Mouse (Mus musculus) hindlimb bud, embryonic 11.5 days (tissue): Measurements from ENCODE around the gene Clcnkb.

ENCODE experiments used
- DNase-seq: peaks from one replicate; pipeline ENCODE4 v3.0.0-alpha.2; 2012; ENCODE audit warnings: low read depth, low spot score; ENCODE audit errors: extremely low spot score

Clcnkb gene

DNA sequence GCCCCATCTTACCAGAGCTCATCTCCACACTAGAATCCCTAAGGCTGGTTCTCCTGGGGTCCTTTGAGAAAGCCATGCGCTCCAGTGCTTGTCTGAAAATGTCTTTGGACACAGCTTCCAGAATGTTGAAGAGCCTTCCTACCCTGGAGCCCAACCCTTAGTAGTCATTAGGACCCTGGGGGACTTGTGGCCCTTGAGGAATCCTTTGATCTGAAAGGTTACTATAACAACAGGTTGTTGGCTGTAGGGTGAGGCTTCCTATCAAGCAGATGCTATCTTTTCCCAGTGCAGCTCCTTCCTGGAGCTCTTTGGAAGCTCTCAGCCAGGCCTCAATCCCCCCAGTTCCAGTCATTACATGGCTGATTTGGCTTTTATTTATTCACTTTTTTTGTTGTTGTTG is 20.2 kb upstream of the Clcnkb start, which contains the start of gene Srarp:
Srarp (minus strand) TSS at position 132 of the 400 bp plus-strand sequence.
- no peak for DNase-seq

DNA sequence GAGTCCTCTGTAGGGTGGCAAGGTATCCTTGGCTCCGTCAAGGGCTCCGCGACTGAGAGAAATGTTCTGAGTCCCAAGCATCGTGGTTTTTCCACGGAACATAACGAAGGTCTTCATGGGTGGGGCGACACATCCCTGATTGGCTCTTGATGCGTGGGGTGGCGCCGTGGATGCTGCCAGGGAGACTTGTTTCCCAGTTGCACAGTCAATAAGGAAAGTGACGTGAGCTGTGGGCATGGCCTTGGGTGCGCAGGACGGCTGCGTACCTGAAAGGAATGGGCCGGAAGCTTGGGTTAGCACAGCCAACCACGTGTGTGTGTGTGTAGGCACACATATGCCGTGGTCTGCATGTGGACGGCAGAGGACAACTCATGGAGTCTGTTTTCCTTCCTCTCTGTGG is 17.4 kb upstream of the Clcnkb start:
- no peak for DNase-seq

DNA sequence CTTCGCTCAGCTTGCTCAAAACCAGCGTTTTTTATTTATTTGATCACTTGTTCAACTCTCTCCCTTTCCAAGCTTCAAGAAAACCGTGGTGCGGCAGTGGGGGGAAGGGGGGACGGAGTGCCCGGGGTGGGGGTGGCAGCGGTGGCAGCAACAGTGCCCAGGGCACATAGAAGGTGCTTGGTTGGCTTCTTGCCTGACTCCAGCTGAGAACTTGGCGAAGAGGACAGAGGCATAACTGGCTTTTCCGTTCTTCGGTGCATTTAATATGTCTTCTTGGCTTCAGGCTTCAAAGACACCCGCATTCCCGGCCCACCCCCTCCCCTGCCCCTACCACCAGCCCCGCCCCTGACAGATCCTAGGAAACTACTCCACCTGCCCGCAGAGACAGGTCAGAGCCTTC is 16.9 kb upstream of the Clcnkb start:
- DNase-seq: no peak

DNA sequence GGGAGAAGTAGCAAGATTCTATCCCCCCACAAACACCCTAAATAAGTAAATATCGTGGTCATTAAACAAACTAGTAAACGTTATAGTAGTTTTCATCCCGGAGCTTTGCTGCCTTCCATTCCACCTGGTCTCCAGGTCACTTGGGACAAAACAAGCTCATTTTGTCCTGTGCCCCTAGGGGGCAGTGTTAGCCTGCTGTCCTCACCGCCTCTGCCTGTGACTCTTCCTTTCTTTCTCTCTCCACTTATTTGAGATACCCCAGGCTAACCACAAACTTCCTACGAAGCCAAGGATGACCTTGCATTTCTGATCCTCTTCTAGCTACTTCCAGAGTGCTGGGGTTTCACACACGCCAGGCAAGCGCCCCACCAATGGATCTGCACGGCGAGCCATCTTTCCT is 15.2 kb upstream of the Clcnkb start:
- peak; percentile 42 for DNase-seq

DNA sequence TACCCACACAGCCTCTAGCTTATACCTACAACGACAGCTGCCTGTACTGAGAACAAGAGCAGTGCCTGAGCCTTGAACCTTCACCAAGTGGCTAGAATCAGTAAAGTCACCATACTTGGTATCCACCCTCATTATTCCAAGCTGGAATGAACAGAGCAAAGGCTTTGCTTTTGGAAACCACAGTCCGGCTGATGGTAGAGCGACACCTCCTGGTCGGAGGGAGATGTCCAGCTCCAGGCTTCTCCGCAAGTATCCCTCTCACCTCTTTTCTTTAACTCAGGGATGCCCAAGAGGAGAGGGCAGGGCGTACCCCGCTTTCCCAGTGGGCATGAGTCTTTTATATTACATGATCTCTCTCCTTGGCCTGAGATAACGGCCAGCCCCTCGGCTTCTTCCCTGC is 14.0 kb upstream of the Clcnkb start:
- DNase-seq: peak; percentile 41

DNA sequence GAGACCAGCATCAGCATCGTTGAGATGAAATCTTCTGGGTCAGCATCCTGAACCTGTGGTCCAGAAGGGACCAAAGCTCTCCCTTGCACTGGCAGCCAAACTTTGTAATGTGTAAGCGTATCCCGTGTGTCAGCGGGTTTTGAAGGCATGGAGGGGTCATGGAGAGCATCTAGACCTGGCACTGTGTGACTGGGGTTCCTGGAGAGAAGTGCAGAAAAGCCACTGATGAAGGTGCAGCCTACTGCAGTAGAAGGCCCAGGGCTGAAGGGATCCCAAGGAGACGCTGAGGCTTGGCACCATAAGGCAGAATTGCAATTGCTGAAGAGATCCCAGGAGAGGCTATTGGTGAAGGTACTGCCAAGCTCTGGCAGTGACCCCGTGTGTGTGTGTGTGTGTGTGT is 13.6 kb upstream of the Clcnkb start:
- DNase-seq: no peak

DNA sequence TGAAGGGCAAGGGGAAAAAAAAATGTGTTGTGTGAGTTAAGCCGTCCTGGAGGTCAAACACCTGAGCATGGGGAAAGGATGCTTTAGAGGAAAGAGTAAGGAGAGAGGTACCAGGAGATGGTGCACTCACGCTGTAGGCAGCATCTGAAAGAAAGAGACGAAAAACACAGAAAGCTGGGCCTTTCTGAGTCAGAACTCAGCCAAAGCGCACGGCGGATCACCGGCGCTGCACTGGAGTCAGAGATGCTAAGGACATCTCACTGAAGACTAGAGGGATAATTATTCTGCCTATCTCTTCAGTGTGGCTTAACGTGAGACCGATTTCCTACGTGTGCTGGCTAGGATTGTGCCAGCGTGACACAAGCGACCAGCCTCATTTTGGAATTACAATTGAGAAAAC is 12.1 kb upstream of the Clcnkb start:
- no peak for DNase-seq

DNA sequence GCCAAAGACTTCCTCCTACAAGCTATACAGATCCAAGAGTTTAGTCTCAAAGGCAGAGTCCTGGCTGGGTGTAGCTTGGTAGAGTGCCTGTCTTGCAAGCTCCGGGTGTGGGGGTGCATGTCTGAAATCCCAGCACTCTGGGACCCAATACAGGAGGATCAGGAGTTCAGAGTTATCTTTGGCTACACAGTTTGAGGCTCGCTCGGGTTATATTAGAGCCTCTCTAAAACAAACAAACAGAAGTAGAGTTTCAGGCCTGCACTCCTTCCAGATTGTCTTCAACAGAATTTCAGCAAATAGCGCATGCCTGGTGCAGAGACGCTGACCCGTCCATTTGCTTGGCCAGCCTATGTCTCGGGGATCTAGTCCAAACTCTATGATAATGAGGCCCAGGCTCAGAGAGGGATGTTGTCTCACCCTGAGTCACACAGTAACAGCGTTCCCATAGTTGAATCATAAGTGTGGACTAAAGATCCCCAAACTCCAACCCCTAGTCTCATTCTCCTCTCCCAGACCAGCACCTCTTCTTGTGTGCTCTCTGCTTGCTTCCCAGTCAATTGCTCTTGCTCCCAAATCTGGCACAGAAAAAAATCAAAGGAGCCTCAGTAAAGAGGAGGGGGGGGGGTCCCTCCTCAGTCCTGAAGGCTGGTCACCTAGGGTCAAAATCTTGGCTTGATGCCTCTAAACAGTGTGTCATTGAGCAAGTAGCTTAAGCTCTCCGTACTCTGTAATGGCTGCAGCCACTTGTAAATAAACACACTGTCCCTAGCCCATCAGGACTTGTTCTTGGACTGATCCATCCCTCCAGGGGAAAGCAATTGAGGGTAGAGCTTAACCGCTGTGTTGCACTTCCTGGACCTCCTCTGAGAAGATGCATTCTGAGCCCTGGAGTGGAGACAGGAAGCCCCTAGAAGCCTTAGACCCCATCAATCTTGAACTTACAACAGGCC is 11.3 kb upstream of the Clcnkb start:
- DNase-seq: no peak

DNA sequence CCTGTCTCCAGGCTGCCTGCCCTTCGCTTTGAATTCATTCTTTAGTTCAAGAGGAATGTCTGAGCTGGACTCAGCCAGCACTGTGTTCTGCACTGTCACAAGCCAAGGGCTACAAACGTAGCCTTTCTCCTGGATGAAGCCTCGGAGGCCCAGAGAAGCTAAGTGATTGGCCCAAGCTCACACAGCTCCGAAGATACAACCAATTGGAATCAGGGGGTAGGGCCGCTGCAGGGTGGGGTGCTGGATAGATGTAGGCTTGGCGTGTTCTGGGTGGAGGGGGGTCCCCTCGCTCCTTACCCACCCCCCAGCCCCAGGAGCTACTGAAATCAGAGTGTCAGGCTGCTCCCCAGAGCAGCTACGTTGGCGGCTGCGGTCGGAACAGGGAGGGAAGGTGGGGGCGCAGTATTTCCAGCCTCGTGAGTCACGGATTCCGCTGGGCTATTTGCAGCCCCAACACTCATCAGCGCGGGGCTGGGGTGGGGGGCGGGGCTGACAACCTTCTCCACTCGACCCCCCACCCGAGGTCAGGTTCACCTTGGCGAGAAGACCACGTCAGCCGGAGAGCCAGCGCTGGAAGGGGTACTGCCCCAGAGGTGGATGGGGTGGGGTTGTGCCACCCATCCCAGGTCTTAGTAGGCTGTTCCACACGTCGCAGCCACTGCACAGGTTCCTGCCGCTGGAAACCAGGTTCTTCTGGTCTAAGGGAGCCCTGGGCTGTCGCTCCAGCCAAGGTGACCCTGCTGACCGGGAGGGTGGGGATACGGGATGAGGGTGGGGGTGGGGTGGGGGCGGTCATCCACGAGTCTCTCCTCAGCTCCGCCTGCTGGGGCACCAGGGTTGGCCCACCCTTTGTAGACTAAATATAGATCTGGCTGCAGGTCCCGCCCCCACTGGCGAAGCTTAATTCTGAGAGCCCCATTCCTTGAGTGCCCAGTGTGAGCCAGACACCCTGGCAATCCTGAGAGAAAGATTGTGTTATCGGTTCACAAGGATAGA is 10.0 kb upstream of the Clcnkb start:
- no peak for DNase-seq

DNA sequence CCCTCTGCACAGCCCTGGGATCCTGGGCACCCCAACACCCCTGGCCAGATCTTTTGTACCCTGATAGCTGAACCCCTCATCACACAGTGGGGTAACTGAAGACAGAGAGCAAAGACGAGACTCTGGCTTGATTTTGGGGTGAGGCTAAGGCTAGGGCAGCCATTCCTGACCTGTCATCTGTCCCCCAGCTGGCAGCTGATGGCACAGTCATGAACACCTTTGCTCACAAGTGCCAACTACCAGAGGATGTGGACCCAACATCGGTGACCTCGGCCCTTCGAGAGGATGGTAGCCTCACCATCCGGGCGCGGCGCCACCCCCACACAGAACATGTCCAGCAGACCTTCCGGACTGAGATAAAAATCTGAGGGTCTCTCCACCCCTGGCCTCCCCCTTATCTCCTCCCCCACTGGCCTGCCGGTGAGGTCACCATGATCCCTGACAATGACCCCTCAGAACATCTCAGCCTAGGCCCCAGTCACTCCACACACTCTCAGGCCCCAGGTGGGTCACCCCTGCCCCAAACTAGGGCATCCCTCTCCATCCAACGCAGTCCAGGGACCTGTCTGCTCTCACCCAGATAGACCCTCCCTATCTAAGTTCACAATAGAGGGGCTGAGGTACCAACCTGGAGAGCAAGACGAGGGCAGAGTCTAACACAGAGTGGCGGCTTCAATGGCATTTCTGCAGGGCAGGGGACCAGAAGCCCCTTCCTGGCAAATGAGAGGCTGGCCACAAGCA is 8.0 kb upstream of the Clcnkb start:
- no peak for DNase-seq

DNA sequence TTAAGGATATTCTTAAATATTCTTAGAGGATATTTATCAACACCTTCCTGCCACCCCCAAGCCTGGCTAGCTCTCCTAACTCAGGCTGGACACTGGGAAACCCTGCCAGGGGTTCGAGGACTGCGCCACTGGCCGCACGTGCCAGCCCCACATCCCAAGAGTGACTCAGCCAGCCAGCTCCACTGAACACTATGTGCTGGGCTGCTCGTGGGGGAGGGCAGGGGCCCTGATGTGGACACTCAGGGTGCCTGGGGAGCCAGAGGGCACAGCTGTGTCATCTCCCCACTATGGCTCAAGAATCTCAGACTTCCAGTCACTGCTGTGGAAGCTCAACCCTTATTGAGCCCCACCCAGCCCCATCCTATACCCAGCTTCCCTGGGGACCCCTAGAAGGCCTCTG is 7.5 kb upstream of the Clcnkb start:
- DNase-seq: no peak

DNA sequence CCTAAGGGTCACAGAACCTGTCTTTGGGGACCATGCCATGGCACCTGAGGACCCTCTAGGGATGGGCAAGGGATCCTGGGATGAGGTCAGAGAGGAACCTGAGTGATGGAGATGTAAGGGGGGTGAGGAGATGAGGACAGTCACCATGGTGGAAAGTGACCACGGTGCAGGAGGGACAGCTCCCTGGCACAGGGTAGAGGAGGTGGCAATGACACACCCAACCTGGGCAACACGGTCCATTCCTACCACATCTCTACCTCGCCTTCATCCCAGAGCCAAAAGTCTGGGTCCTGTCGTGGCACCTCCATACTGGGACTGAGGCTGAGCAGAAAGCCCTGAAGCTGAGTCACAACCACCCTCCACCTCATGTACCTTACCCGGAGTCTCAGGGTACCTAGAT is 7.0 kb upstream of the Clcnkb start:
- no peak for DNase-seq

DNA sequence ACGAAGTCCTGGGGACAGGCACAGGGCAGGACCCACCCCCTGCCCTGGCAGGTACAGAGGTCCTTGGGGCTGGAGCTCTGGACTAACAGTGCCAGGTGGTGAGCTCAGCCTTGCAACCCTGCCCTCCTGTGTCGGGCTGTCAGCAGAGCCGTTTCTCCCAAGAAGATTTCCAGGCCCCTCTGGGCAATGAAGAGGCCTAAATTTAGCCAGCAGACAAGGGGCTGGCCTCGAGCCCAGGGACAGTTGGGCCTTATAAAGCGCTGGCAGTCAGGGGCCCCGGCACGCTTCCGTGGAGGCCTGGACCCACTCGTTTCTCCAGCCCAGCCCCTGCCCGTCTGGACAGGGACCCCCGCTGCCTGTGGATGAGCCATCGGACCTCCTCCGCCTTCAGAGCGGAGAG is 5.6 kb upstream of the Clcnkb start:
- DNase-seq: no peak

DNA sequence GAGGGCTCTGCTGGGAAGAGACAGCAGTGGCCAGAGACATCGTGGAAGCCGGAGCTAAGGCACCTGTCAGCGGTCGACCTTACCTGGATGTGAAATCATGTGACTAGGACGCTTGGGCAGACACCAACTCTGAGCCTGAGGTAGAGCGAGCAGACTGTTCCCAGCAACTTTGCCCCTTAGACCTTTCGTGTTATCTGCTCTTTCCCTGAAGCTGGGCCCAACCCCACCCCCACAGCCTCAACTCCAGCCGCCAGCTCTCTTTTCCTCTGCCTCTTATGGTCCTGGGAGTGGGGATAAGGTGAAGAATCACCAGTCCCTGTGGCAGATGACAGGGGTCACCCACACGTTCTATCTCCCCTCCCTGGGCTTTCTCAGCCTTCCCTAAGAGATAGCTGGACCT is 5.1 kb upstream of the Clcnkb start:
- no peak for DNase-seq

DNA sequence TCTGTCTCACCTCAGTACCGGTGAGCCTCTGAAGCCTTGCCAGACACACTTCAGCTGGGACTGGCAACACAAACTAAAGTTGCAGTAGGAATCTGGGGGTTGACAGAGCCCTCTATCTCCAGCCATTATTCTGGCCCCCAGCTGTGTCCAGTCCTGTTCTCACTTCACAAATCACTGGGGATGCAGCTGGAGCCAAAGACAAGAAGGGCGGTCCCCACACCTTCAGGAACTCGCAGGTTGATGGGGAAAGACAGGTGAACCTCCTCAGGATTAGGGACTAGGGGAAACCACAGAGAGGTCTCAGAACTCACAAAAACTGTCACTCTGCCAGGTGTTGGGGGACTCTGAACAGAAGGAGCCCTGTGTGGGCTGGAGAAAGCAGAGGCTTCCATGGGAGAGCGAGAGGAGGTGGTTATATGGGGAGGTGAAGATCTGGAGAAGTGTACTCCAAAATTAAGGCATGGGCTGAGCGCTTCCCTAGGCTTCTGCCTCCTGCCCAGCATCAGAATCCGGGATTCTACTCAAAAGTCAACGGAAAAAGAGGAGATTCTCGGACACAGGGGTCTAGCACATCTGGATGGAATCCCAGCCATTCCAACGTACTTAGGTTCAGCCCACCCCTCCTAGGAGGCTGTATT is 4.5 kb upstream of the Clcnkb start, which contains the start of gene Hspb7:
Hspb7 (plus strand) TSS at position 588 of the 638 bp plus-strand sequence.
- no peak for DNase-seq

DNA sequence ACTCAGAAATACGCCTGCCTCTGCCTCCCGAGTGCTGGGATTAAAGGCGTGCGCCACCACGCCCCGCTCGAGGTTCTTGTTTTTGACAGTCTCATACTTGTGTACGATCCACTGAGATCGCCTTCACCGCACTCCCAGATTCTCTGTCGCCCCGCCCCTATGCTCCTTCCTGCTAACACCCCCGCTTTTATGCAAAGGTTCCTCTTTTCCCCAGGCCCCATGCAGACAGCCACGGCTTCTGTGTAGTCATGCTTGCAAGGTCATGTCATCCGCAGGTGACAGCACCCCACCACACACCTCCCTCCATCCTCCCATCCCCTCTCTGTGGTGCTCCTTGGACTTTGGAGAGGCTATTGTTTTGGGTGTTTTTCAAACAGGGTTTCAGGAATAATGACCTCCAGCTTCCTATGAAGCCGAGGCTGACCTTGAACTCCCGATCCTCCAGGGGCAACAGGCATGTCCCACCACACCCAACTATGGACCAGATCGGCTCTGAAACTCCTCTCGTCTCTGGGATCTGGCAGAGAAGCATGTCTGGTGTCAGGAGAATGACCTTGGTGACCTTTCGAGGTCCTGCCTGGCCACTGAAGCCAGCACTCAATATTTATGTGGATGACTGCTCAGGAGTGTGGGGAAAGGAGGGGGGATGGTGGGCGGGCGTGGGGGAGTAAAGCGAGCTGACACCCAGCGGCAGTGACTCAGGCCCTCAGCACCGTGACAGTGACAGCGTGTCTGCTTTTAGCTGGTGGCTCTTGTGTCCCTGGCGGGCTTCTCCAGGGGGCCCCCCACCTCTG is 3.8 kb upstream of the Clcnkb start:
- DNase-seq: no peak

DNA sequence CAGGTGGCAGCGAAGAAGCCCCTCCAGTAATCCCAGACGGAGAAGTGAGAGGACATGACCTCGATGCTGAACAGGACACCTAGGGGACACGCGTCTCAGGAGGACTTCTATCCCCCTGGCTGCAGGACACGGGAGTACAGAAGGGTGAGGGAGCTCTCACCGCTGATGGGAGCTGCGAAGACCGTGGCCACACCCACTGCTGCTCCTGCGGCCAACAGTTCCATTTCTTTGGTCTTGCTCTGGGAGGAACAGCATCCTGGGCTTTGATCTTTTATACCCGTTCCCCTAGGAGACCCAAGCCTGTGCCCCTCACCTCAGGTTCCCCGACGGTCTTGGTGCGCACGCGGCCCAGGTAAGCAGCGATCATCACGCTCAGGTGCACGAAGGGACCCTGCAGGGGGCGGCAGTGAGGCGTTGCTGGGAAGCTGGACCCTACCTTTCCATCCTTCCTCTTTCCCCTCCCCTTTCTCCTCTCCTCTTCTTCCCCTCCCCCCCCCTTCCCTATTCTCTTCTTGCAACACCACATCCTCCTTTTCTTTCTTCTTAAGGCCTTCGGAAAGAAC is 4.3 kb downstream of the Clcnkb start:
- no peak for DNase-seq

DNA sequence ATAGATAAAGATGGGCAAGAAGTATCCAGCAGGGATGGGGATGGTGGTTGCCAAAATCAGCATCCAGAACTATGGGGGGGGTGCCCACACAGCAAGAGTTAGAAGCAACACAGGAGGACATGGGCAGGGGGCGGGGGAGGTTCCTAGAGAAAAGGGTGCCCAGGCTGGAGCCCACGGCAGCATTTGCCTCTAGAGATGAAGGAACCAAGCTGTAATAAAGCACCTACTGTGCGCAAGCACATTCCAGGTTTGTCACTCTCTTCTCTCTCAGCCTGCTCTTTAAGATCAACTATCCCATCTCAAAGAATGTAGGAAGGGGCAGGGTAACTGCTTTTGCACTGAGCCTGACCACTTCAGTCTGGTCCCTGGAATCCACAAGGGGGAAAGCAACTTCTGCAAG is 7.2 kb downstream of the Clcnkb start:
- no peak for DNase-seq
